Mouse (Mus musculus): ENCODE measurements around the gene Syngr3. TPM values are rescaled to one million over a fixed set of nuclear protein-coding genes. Genes with fewer than 3 reads are reported as not detected.

The Syngr3 gene
- total and polyA plus RNA-seq, 3 experiments, result 0.15 to 0.68 TPM; not detected in 1

- TF ChIP-seq JUND (IDR thresholded peaks at IDR 0.05; ENCODE audit: low read depth, low read length) (no peak), GABPA (IDR thresholded peaks at IDR 0.05; ENCODE audit: low read depth, low read length) (no peak), RCOR1 (IDR thresholded peaks at IDR 0.05; ENCODE audit: low read depth, low read length) (no peak), NRF1 (IDR thresholded peaks at IDR 0.05; ENCODE audit: insufficient read depth, low read depth, low read length, poor library complexity, severe bottlenecking) (no peak), EP300 (IDR thresholded peaks at IDR 0.05; ENCODE audit: low read depth in 1 of 2, low read length in 2 of 2) (no peak), ZMIZ1 (IDR thresholded peaks at IDR 0.05; ENCODE audit: low read depth, low read length) (no peak), NELFE (IDR thresholded peaks at IDR 0.05; ENCODE audit: low read depth, low read length) (no peak), ZKSCAN1 (IDR thresholded peaks at IDR 0.05; ENCODE audit: low read depth, low read length) (no peak), CHD1 (IDR thresholded peaks at IDR 0.05; ENCODE audit: low read depth, low read length) (no peak), CTCF (IDR thresholded peaks at IDR 0.05 in 2 of 3, conservative IDR thresholded peaks at IDR 0.05 in 1 of 3; ENCODE audit: control insufficient read depth in 1 of 3, insufficient read depth in 1 of 3, low read depth in 2 of 3, low read length in 3 of 3, poor library complexity in 1 of 3, severe bottlenecking in 1 of 3) (no peak), MYB (IDR thresholded peaks at IDR 0.05; ENCODE audit: low read depth, low read length) (no peak), GATA1 (IDR thresholded peaks at IDR 0.05; ENCODE audit: low read depth, low read length) (no peak), UBTF (IDR thresholded peaks at IDR 0.05; ENCODE audit: borderline replicate concordance, insufficient read depth, low read depth, low read length) (no peak), TBP (IDR thresholded peaks at IDR 0.05; ENCODE audit: low read depth, low read length) (no peak)
Measured at GRCm38 (mm10) chr17:24650766-24651165, 39.0 kb downstream of the Syngr3 start.

DNA sequence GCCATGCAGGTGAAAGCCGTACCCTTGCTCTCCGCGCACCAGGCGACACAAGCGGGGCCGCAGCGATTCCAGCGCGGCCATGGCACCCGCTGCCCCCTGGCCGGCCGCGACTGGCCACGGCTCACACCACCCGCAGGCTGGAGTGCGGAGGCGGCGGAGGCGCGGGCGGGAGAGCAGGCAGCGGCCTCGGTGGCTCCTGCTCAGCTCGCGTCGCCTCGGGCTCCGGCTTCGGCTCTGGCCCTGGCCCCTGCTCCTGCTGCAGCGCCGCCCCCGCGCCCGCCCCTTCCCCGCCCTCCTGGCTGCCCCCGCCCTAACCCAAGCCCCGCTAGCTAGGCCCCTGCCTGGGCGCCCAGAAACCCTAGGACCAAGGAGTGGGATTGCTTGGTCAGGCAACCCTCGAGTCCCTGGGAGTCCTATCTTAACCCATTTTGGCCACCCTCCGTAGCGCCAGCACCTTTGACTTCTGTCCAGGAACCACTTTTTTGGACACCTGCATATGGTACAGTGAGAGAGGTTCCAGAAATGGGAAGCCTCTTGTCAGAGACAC is 39.6 kb downstream of the Syngr3 start, which contains the start of gene Slc9a3r2:
TSS of gene Slc9a3r2 (minus strand) at position 258 of the 547 bp plus-strand sequence.
- peak within 1 kb of the TSS; percentile 52 for H3K9ac ChIP-seq (ENCODE audit: control insufficient read depth, low read depth, low read length, poor library complexity, severe bottlenecking)
- peak within 1 kb of the TSS; percentile 53 to 56; a peak in 3 of 4 replicates for H3K4me3 ChIP-seq (ENCODE audit: control insufficient read depth in 1 of 2, insufficient read depth in 1 of 2, low read depth in 2 of 2, low read length in 2 of 2)
- H3K9me3 ChIP-seq (replicated peaks; ENCODE audit: insufficient read depth, low read length), result no peaks in the 10 kb centered on the region
- no peak for TF ChIP-seq SIN3A (IDR thresholded peaks at IDR 0.05; ENCODE audit: low read length)
- TF ChIP-seq HCFC1 (IDR thresholded peaks at IDR 0.05; ENCODE audit: low read depth, low read length), result no peak
- TF ChIP-seq RAD21 (IDR thresholded peaks at IDR 0.05; ENCODE audit: low read depth, low read length), result no peak
- no peak for TF ChIP-seq TBP (IDR thresholded peaks at IDR 0.05; ENCODE audit: low read depth, low read length)
- no peak for TF ChIP-seq MYB (IDR thresholded peaks at IDR 0.05; ENCODE audit: low read depth, low read length)
- TF ChIP-seq KAT2A (conservative IDR thresholded peaks at IDR 0.05; ENCODE audit: low read depth, low read length), result no peak
- TF ChIP-seq SMC3 (IDR thresholded peaks at IDR 0.05; ENCODE audit: low read depth, low read length), result no peak
- no peaks in the 10 kb centered on the region for H3K79me2 ChIP-seq (ENCODE audit: control insufficient read depth, insufficient read depth, low read length, poor library complexity)
- H3K4me1 ChIP-seq (ENCODE audit: control insufficient read depth in 1 of 2, insufficient read depth in 2 of 2, low read length in 2 of 2), result no peaks in the 10 kb centered on the region
- no peak within 1 kb of the TSS for H3K27ac ChIP-seq (ENCODE audit: control insufficient read depth, low read depth, low read length)
- DNase-seq (ENCODE audit: low read depth, low spot score), result peak; percentile 29
- H3K27me3 ChIP-seq (ENCODE audit: control insufficient read depth in 1 of 2, insufficient read depth in 2 of 2, low read length in 2 of 2), result peaks cover 16 to 25% of the 10 kb centered on the region in 2 experiments
- H3K36me3 ChIP-seq (ENCODE audit: control insufficient read depth in 1 of 2, insufficient read depth in 2 of 2, low read length in 2 of 2), result no peaks in the 10 kb centered on the region

More at GRCm38 (mm10) chr17:24650766-24651165, 39.0 kb downstream of the Syngr3 start:
- Histone ChIP-seq H3K4me1 (ENCODE audit: control insufficient read depth in 1 of 2, insufficient read depth in 2 of 2, low read length in 2 of 2) (no peaks in the 10 kb centered on the region), H3K79me2 (ENCODE audit: control insufficient read depth, insufficient read depth, low read length, poor library complexity) (no peaks in the 10 kb centered on the region), H3K4me3 (ENCODE audit: control insufficient read depth in 1 of 2, insufficient read depth in 1 of 2, low read depth in 2 of 2, low read length in 2 of 2) (no peak overlapping the region), H3K27me3 (ENCODE audit: control insufficient read depth in 1 of 2, insufficient read depth in 2 of 2, low read length in 2 of 2) (peaks cover 16 to 25% of the 10 kb centered on the region in 2 experiments), H3K36me3 (ENCODE audit: control insufficient read depth in 1 of 2, insufficient read depth in 2 of 2, low read length in 2 of 2) (no peaks in the 10 kb centered on the region), H3K27ac (ENCODE audit: control insufficient read depth, low read depth, low read length) (no peak overlapping the region), H3K9me3 (replicated peaks; ENCODE audit: insufficient read depth, low read length) (no peaks in the 10 kb centered on the region), H3K9ac (ENCODE audit: control insufficient read depth, low read depth, low read length, poor library complexity, severe bottlenecking) (no peak overlapping the region)
- no peak for DNase-seq (ENCODE audit: low read depth, low spot score)
